Mouse (Mus musculus): ENCODE results near the gene Zyx.

DNA sequence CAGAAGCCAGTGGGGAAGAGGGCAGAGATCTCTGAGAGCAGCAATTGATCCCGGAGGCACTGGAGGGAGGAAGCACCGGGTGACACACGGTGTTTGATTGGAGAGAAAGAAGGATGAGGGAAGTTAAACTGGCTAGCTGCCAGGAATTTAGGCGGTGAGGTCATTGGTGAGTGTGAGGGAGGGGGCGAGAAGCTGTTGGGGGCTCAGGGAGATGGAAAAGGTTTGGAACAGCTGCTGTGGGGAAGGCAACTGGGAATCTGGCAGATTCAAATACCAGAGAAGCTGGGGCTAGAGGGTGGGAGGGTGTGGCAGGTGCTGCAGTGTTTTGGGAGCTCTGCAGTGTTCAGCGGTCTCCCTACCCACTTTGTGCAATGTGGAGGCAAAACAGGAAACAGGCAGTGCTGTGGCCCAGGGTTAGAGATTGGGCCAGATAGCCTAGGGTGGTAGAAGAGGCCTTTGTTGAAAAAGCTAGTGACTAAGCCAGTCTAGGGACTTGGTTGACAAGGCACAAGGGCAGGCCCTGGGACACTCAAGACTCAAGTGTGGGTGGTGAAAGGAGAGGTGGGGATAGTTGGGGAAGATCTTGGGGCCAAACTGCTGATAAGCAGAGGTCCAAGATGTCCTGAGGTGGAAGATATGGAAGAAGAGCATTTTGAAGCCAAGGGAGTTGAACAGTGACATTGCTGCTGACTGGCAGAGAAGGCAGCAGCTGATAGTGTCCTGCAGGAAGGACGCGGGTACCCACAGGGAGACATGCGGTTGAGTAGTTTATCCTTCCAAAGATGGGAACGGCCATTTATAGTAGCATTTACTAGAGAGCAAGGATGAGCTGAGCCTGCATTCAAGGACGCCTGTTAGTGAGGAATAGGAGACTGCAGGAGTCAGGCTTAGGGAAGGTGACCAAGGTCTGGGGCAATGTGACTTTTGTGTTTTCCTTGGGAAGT, 4.9 kb downstream of the Zyx start:
- TF ChIP-seq POLR2A (IDR thresholded peaks at IDR 0.05; ENCODE audit: control insufficient read depth, low read depth, low read length) (no peak), CTCF (IDR thresholded peaks at IDR 0.05; ENCODE audit: control insufficient read depth, insufficient read depth, insufficient replicate concordance, low read depth, low read length) (no peak)
